Mouse (Mus musculus) gastrocnemius, postnatal 36 days (tissue): ENCODE data around the gene Mrgprb4. TPM values are rescaled to one million over a fixed set of nuclear protein-coding genes. Genes with fewer than 3 reads are reported as not detected.

ENCODE experiments used
- DNase-seq, 2 experiments: peaks; one replicate each; pipeline ENCODE4 v3.0.0; 2022
- intact Hi-C: fragments of 180-260 bp; cut with DNase I; formaldehyde crosslinking; loops from one replicate; pipeline ENCODE4 v1.15.1; 2025
- long read RNA-seq, 2 experiments: library from polyadenylated mRNA; stranded (forward); transcript quantifications; one replicate each; pipeline ENCODE4 v2.0.0; 2021
- total RNA-seq, 2 experiments: library from RNA; stranded (reverse); gene quantifications; 2 replicates each; pipeline ENCODE4 v1.2.3; 2021

The Mrgprb4 gene
- total RNA-seq, result not detected
- long read RNA-seq, experiment 1, result 0 reads
- long read RNA-seq, experiment 2, result 0 reads

GRCm38 (mm10) chr7:48199188-48199587 lies at the start of gene Mrgprb4:
TSS of gene Mrgprb4 (minus strand) at chr7:48199288.
- no peak for DNase-seq
- intact Hi-C loops, result no loop called here

DNA sequence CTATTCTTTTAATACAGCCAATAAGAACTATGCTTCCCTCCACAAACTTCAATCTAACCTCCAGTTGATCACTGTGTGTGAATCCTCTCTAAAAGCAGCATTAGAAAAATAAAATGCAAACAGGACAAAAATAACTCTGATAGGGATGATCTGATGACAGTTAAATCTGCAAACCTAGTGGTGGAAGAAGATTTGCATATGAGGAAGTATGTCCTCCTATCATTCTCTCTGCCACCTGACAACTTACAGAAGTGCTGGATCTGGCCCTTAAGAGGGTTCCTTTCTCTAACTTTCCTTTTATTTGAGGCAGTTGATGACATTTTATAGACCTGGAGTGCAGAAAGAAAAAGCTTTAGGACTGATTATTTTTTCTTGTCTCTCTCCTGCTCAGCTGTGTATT lies 27.0 kb upstream of the Mrgprb4 start:
- intact Hi-C loops, result no loop called here
- DNase-seq, result no peak

DNA sequence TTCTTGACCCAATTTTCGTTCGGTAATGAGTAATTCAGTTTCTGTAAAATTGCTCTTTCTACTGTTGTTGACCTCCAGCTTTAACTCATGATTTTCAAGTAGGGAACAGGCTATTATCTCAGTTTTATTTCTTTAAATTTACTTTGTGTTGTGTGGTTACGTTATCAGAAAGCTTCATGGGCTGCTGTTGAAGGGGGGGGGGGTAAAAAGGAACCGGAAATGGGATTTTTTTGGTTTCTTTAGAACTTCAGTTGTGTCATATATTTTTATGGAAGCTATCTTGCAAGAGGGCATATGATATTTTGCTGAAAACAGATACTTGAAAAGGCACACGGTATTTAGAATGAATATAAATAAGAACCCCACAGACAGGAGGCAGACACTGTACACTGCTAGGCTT lies 26.0 kb upstream of the Mrgprb4 start:
- no peak for DNase-seq
- intact Hi-C loops, result no loop called here

GRCm38 (mm10) chr7:48168919-48169318 lies 30.2 kb downstream of the Mrgprb4 start, which contains the start of gene Mrgprb5:
TSS of gene Mrgprb5 (minus strand) at chr7:48169019.
- intact Hi-C loops, result no loop called here
- no peak for DNase-seq

DNA sequence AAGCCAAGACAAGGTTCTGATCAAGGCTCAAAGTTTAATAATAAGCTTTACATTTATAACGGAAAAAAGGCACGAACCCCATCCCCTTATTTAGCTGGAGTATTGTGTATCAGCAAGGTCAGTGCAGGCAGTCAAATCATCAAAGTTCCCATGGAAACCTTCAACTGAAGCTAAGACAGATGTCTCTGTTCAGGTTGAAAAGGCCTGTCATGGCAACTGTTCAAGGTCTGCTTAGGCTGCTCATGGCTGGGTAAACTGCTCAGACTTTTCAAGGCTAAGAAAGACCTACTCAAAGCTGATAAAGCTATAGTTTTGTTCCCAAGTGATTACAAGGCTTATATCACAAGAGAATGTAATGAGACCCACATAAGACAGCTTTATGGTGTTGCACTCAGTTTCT lies 31.6 kb downstream of the Mrgprb4 start:
- DNase-seq, result no peak
- intact Hi-C loops, result no loop called here

Other genes with a start within 250 kb of the Mrgprb4 start
- not detected for gene Mrgpra4, start 217.2 kb downstream of the Mrgprb4 start, total RNA-seq
- gene Mrgprx1, start 171.7 kb downstream of the Mrgprb4 start, total RNA-seq, result not detected
- gene Mrgprb5, start 30.3 kb downstream of the Mrgprb4 start, total RNA-seq, result not detected
- gene Mrgprb8, start 189.2 kb upstream of the Mrgprb4 start, total RNA-seq, result not detected